Mouse (Mus musculus): ENCODE measurements at regions not wholly inside any gene's neighbourhood (a gene's known extent, or its start where the extent isn't known, plus 50 kb on each side); places are given as distances from the start of the nearest gene placed in this dataset.
"Not testable (repeated sequence)": the region's sequence is repeated elsewhere in the genome, so short reads cannot be mapped to it uniquely, and the experiment has no call there.

DNA sequence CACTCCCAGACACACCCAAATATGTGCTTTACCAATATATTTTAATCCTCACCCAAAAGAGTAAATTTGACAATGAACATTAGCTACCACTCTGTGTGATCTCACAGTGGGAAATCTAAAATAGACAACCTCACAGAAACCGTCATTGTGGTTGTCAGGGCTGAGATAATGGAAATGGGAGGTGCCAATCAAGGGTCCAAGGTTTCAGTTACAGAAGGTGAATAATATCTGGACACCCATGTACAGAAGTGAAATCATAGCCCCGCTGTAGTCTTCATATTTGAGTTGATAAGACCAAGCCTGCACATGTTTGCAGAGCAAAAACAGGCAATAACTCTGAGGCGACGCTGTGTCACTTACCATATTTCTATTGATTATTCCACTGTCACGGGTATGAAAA, 243.8 kb downstream of the Antxr2 start:
- Histone ChIP-seq H3K27ac (ENCODE audit: low read length) (no peak overlapping the region), H3K4me1 (replicated peaks; ENCODE audit: control insufficient read depth, insufficient read depth, low read length) (no peaks in the 10 kb centered on the region), H3K4me2 (ENCODE audit: low read length) (no peak overlapping the region), H3K36me3 (ENCODE audit: control insufficient read depth, insufficient read depth) (no peaks in the 10 kb centered on the region), H3K9me3 (ENCODE audit: control insufficient read depth, low read length) (no peaks in the 10 kb centered on the region), H3K4me3 (replicated peaks; ENCODE audit: low read length) (no peak overlapping the region), H3K27me3 (replicated peaks; ENCODE audit: control insufficient read depth, insufficient read depth, low read length) (no peaks in the 10 kb centered on the region), H3K9ac (replicated peaks; ENCODE audit: low read depth, low read length) (no peak overlapping the region)
- 88% methylated on average over 5 of the region's 5 CpGs for WGBS
- ATAC-seq = no peak

DNA sequence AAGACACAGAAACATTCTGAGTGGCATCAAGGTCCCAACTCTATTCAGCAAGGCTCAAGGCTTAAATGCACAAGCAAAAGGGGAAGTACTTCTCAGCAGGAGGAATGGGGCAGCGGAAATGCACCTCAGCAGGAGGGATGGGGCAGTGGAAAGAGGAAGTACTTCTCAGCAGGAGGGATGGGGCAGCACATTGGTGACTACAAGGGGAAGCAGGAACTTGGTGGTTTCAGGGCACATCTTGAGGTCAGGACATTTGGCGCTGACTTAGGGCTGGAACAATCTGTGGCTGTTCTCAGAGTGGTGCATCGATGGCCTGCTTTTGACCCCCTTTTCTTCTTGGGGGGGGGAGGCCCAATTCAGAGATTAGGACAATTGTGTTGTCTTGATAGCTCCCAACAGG, 255.7 kb downstream of the Antxr2 start:
- not testable (repeated sequence) for H3K36me3 ChIP-seq (ENCODE audit: control insufficient read depth, insufficient read depth); H3K27ac ChIP-seq (ENCODE audit: low read length); H3K9me3 ChIP-seq (ENCODE audit: control insufficient read depth, low read length); H3K4me3 ChIP-seq (replicated peaks; ENCODE audit: low read length); H3K27me3 ChIP-seq (replicated peaks; ENCODE audit: control insufficient read depth, insufficient read depth, low read length); H3K9ac ChIP-seq (replicated peaks; ENCODE audit: low read depth, low read length); H3K4me1 ChIP-seq (replicated peaks; ENCODE audit: control insufficient read depth, insufficient read depth, low read length); ATAC-seq; H3K4me2 ChIP-seq (ENCODE audit: low read length)
- WGBS = 96% methylated on average over 3 of the region's 3 CpGs

DNA sequence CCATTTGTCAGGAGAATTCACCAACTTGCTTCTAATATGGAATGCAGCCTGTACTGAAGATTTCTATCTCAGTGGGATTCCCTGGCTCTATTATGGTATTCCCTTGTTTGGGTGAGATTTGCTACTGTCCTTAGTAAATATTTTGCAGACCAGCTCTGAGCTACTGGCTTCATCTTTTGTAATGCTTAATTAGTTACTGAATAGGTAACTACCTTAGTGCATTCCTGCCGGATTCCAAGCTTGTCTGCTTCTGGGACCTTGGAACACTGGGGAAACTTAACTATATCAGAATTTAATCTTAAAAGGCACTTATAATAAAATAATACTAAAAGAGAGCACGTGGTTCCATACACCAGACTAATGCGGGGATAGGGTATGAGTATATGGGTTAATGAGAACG, 257.4 kb downstream of the Antxr2 start:
- whole genome bisulfite sequencing = 62% methylated on average over 4 of the region's 4 CpGs
- H3K4me3 ChIP-seq (replicated peaks; ENCODE audit: low read length); H3K27ac ChIP-seq (ENCODE audit: low read length); H3K36me3 ChIP-seq (ENCODE audit: control insufficient read depth, insufficient read depth); H3K4me2 ChIP-seq (ENCODE audit: low read length); H3K9ac ChIP-seq (replicated peaks; ENCODE audit: low read depth, low read length); ATAC-seq; H3K9me3 ChIP-seq (ENCODE audit: control insufficient read depth, low read length); H3K27me3 ChIP-seq (replicated peaks; ENCODE audit: control insufficient read depth, insufficient read depth, low read length); H3K4me1 ChIP-seq (replicated peaks; ENCODE audit: control insufficient read depth, insufficient read depth, low read length): not testable (repeated sequence)

DNA sequence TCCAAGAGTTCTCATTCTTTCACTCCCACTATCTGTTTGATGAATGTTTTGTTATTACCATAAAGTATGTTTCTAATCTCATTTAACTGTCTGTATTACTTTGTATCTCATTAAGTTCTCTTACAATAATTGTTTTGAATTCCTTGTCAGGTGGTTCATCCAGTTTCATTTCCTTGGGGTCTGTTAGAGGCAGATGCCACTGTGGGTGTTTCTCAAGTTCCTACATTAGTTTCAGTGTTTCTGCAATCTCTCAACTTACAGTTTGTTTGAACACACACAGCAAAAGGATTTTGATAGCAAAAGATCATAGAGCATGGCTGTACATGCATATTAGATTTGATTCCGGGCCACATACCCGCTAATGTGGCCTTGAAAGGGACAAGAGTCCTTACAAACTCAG, 280.5 kb upstream of the Gk2 start:
- WGBS = 97% methylated on average over 2 of the region's 2 CpGs
- Histone ChIP-seq H3K27me3 (replicated peaks; ENCODE audit: control insufficient read depth, insufficient read depth, low read length) (no peaks in the 10 kb centered on the region), H3K27ac (ENCODE audit: low read length) (no peak overlapping the region), H3K36me3 (ENCODE audit: control insufficient read depth, insufficient read depth) (no peaks in the 10 kb centered on the region), H3K4me3 (replicated peaks; ENCODE audit: low read length) (no peak overlapping the region), H3K9ac (replicated peaks; ENCODE audit: low read depth, low read length) (no peak overlapping the region), H3K4me2 (ENCODE audit: low read length) (no peak overlapping the region), H3K4me1 (replicated peaks; ENCODE audit: control insufficient read depth, insufficient read depth, low read length) (no peaks in the 10 kb centered on the region), H3K9me3 (ENCODE audit: control insufficient read depth, low read length) (no peaks in the 10 kb centered on the region)
- no peak for ATAC-seq

DNA sequence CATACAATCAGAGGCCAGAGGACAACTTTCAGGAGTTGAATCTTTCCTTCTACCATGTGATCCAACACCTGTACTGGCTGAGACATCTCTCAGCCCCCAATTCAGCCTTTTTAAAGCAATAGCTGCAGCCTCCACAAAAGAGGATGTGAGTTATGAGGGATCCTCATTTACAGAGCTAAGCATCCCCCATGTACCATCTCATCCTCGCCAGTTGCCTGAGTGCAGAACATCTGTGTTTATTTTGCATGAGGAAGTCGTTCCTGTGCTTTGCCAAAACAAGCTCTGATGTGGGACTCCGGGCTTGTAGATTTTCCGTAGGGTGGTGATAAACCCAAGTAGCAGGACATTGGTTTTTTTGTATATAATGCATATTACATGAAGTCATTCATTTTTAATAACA, 274.1 kb upstream of the Gk2 start:
- H3K9ac ChIP-seq (replicated peaks; ENCODE audit: low read depth, low read length) = no peak overlapping the region
- H3K4me1 ChIP-seq (replicated peaks; ENCODE audit: control insufficient read depth, insufficient read depth, low read length) = no peaks in the 10 kb centered on the region
- 71% methylated on average over 4 of the region's 4 CpGs for WGBS
- no peaks in the 10 kb centered on the region for H3K36me3 ChIP-seq (ENCODE audit: control insufficient read depth, insufficient read depth)
- ATAC-seq = no peak
- H3K27me3 ChIP-seq (replicated peaks; ENCODE audit: control insufficient read depth, insufficient read depth, low read length) = no peaks in the 10 kb centered on the region
- H3K4me3 ChIP-seq (replicated peaks; ENCODE audit: low read length) = no peak overlapping the region
- H3K9me3 ChIP-seq (ENCODE audit: control insufficient read depth, low read length) = no peaks in the 10 kb centered on the region
- H3K4me2 ChIP-seq (ENCODE audit: low read length) = no peak overlapping the region
- no peak overlapping the region for H3K27ac ChIP-seq (ENCODE audit: low read length)

GRCm38 (mm10) chr5:97719364-97719763, 262.5 kb upstream of the Gk2 start:
- H3K4me2 ChIP-seq (ENCODE audit: low read length); H3K4me3 ChIP-seq (replicated peaks; ENCODE audit: low read length); H3K27ac ChIP-seq (ENCODE audit: low read length); H3K36me3 ChIP-seq (ENCODE audit: control insufficient read depth, insufficient read depth); H3K9me3 ChIP-seq (ENCODE audit: control insufficient read depth, low read length); H3K4me1 ChIP-seq (replicated peaks; ENCODE audit: control insufficient read depth, insufficient read depth, low read length); H3K27me3 ChIP-seq (replicated peaks; ENCODE audit: control insufficient read depth, insufficient read depth, low read length); ATAC-seq; H3K9ac ChIP-seq (replicated peaks; ENCODE audit: low read depth, low read length): not testable (repeated sequence)
- 35% methylated on average over 4 of the region's 4 CpGs for WGBS

- Histone ChIP-seq H3K4me1 (replicated peaks; ENCODE audit: control insufficient read depth, insufficient read depth, low read length) (no peaks in the 10 kb centered on the region), H3K9me3 (ENCODE audit: control insufficient read depth, low read length) (no peaks in the 10 kb centered on the region), H3K27ac (ENCODE audit: low read length) (no peak overlapping the region), H3K4me2 (ENCODE audit: low read length) (no peak overlapping the region), H3K4me3 (replicated peaks; ENCODE audit: low read length) (no peak overlapping the region), H3K27me3 (replicated peaks; ENCODE audit: control insufficient read depth, insufficient read depth, low read length) (no peaks in the 10 kb centered on the region), H3K9ac (replicated peaks; ENCODE audit: low read depth, low read length) (no peak overlapping the region), H3K36me3 (ENCODE audit: control insufficient read depth, insufficient read depth) (no peaks in the 10 kb centered on the region)
- ATAC-seq = no peak
- 91% methylated on average over 3 of the region's 3 CpGs for WGBS
Observed at GRCm38 (mm10) chr5:97705270-97705669, 248.4 kb upstream of the Gk2 start.

DNA sequence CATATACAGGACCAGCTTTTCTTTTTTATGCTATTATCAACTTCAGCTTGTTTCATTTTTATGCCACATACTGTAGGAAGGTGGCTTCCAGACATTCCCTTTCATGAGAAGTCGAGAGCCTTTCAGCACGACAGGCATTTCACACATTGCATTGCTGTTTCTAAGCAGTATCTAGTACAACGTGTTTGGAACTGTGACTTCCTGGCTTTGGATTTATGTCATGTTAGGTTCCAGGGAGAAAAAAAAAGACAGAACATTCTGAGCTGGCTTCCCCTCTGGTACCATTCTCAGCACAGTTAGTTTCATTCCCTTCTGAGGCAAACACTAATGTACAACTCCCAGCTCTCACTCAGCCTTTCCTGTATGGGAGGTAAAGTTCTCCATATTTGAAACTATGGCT, 243.7 kb upstream of the Gk2 start:
- Histone ChIP-seq H3K4me1 (replicated peaks; ENCODE audit: control insufficient read depth, insufficient read depth, low read length) (peaks cover 5% of the 10 kb centered on the region; the same call in 1 of the 2 replicates), H3K4me3 (replicated peaks; ENCODE audit: low read length) (no peak overlapping the region), H3K4me2 (ENCODE audit: low read length) (no peak overlapping the region), H3K27ac (ENCODE audit: low read length) (no peak overlapping the region), H3K9ac (replicated peaks; ENCODE audit: low read depth, low read length) (no peak overlapping the region), H3K36me3 (ENCODE audit: control insufficient read depth, insufficient read depth) (no peaks in the 10 kb centered on the region), H3K27me3 (replicated peaks; ENCODE audit: control insufficient read depth, insufficient read depth, low read length) (no peaks in the 10 kb centered on the region), H3K9me3 (ENCODE audit: control insufficient read depth, low read length) (no peaks in the 10 kb centered on the region)
- ATAC-seq = no peak
- WGBS = 64% methylated on average over 3 of the region's 3 CpGs

DNA sequence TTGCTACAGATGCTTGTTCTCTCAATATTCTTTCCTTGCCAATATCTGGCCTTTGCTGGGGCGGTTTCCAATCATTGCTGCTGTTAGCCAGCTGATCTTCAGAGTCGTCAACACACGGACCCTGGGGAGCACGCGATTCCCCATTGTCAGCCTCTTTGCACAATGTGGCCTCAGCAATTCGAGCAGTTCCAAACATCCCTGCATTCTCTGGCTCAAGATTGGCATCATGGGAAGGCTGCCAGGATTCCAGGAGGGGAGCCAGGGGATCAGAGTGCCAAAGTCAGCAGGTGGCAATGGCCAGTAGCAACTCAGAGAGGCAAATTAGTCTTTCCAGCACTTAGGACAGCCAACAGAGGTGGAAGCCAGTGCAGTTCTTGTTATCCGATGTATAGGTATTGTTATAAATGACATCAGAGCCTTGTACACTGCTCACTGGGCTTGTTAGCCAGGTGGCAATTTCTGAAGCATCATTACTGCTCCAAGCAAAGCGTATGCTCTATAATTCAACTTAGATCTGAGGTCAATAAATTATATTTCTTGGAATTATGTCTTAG, 240.8 kb upstream of the Gk2 start:
- ATAC-seq = peak; percentile 73
- Histone ChIP-seq H3K4me1 (replicated peaks; ENCODE audit: control insufficient read depth, insufficient read depth, low read length) (peaks cover 5% of the 10 kb centered on the region; the same call in 1 of the 2 replicates), H3K27me3 (replicated peaks; ENCODE audit: control insufficient read depth, insufficient read depth, low read length) (no peaks in the 10 kb centered on the region), H3K36me3 (ENCODE audit: control insufficient read depth, insufficient read depth) (no peaks in the 10 kb centered on the region), H3K4me2 (ENCODE audit: low read length) (no peak overlapping the region), H3K4me3 (replicated peaks; ENCODE audit: low read length) (no peak overlapping the region), H3K27ac (ENCODE audit: low read length) (no peak overlapping the region), H3K9ac (replicated peaks; ENCODE audit: low read depth, low read length) (no peak overlapping the region), H3K9me3 (ENCODE audit: control insufficient read depth, low read length) (no peaks in the 10 kb centered on the region)
- 17% methylated on average over 8 of the region's 8 CpGs for WGBS

DNA sequence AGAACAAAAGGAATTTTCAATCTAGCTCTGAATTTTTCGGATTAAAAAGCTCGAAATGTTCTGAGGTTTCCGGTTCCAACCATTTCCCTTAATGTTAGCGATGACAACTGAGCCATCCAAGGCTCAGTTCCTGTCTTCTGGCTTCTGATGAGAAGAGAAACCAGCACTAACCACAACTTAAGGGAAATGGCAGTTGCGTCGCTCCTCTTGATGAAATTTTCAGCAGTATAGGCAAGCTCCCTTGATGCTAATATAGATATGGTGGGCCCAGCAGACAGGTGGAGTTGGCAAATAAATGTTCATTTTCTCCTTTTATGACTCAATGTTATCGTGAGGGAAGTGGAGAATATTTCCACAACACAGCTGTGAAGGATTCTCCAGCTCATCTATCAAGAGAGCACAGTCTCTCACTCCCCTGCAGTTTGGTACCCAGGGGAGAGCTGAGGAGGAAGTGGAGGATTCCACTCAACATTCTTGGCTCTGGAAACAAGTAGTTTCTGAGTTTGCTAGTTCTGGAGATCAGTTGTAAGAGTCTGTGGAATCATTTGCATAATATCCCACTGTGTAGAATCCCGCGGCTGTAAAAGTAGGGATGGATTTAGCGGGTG, 236.6 kb upstream of the Gk2 start:
- peaks cover 5% of the 10 kb centered on the region; the same call in 1 of the 2 replicates for H3K4me1 ChIP-seq (replicated peaks; ENCODE audit: control insufficient read depth, insufficient read depth, low read length)
- no peak overlapping the region for H3K4me2 ChIP-seq (ENCODE audit: low read length)
- H3K4me3 ChIP-seq (replicated peaks; ENCODE audit: low read length) = no peak overlapping the region
- H3K36me3 ChIP-seq (ENCODE audit: control insufficient read depth, insufficient read depth) = no peaks in the 10 kb centered on the region
- no peaks in the 10 kb centered on the region; the same call in 1 of the 2 replicates for H3K9me3 ChIP-seq (ENCODE audit: control insufficient read depth, low read length)
- H3K27me3 ChIP-seq (replicated peaks; ENCODE audit: control insufficient read depth, insufficient read depth, low read length) = no peaks in the 10 kb centered on the region
- no peak overlapping the region for H3K27ac ChIP-seq (ENCODE audit: low read length)
- 94% methylated on average over 10 of the region's 10 CpGs for WGBS
- no peak overlapping the region for H3K9ac ChIP-seq (replicated peaks; ENCODE audit: low read depth, low read length)
- no peak for ATAC-seq

Data from forebrain, embryonic 16.5 days (tissue).